Mouse (Mus musculus) forebrain, embryonic 15.5 days (tissue): ENCODE measurements around the gene Btnl2. TPM values are rescaled to one million over a fixed set of nuclear protein-coding genes. Genes with fewer than 3 reads are reported as not detected.

Source experiments
- ATAC-seq: fragments of 200-750 bp; cut with Nextera tagmentation; replicated peaks from 2 replicates; pipeline ENCODE4 v1.8.0; 2017; ENCODE audit warnings: mild to moderate bottlenecking, moderate TSS enrichment, moderate library complexity
- H3K27ac ChIP-seq: fragments of 300-500 bp; sonication (generic); replicated peaks from 2 replicates; pipeline ENCODE4 v1.5.1; 2015; ENCODE audit warnings: mild to moderate bottlenecking, inconsistent platforms
- H3K27me3 ChIP-seq: fragments of 300-500 bp; sonication (generic); 2 replicates; pipeline ENCODE4 v1.6.1; 2015; ENCODE audit warnings: inconsistent platforms
- H3K36me3 ChIP-seq: fragments of 300-500 bp; sonication (generic); 2 replicates; pipeline ENCODE4 v1.6.1; 2015; ENCODE audit warnings: mild to moderate bottlenecking, inconsistent platforms
- H3K4me1 ChIP-seq: fragments of 300-500 bp; sonication (generic); 2 replicates; pipeline ENCODE4 v1.6.1; 2015; ENCODE audit warnings: inconsistent platforms
- H3K4me2 ChIP-seq: fragments of 300-500 bp; sonication (generic); replicated peaks from 2 replicates; pipeline ENCODE4 v1.6.1; 2015; ENCODE audit warnings: mild to moderate bottlenecking, inconsistent platforms
- H3K4me3 ChIP-seq: fragments of 300-500 bp; sonication (generic); 2 replicates; pipeline ENCODE4 v1.5.1; 2015; ENCODE audit warnings: mild to moderate bottlenecking, inconsistent platforms
- H3K9ac ChIP-seq: fragments of 300-500 bp; sonication (generic); replicated peaks from 2 replicates; pipeline ENCODE4 v1.6.1; 2015; ENCODE audit warnings: mild to moderate bottlenecking, inconsistent platforms
- H3K9me3 ChIP-seq: fragments of 300-500 bp; sonication (generic); 2 replicates; pipeline ENCODE4 v1.6.1; 2016; ENCODE audit warnings: inconsistent platforms
- WGBS: fragments of 180-500 bp; shearing (Covaris S2); methylation state at CpG from one replicate; pipeline ENCODE4 v1.1.7; 2015; ENCODE audit warnings: mixed read lengths; 5-methylcytosine and 5-hydroxymethylcytosine counted together
- polyA plus RNA-seq: library from polyadenylated mRNA; unstranded; fragments of >200 nt; fragmentation: Nextera tagmentation; extraction: Ambion mirVana; gene quantifications from 2 replicates; pipeline ENCODE4 v1.2.1, GENCODE M21; 2015

Btnl2 gene
- polyA plus RNA-seq, 1 experiment from 2014 or later: 0.06 TPM

GRCm38 (mm10) chr17:34316697-34317096 lies 37.9 kb upstream of the Btnl2 start:
- no peaks in the 10 kb centered on the region for H3K4me1 ChIP-seq
- no peaks in the 10 kb centered on the region for H3K36me3 ChIP-seq
- ATAC-seq: no peak
- H3K9me3 ChIP-seq: no peaks in the 10 kb centered on the region
- H3K9ac ChIP-seq: no peak overlapping the region
- no peaks in the 10 kb centered on the region for H3K27me3 ChIP-seq
- H3K27ac ChIP-seq: no peak overlapping the region
- WGBS: 76% methylated on average over 2 of the region's 2 CpGs
- H3K4me3 ChIP-seq: no peak overlapping the region
- no peak overlapping the region for H3K4me2 ChIP-seq

GRCm38 (mm10) chr17:34317275-34317674 lies 37.3 kb upstream of the Btnl2 start:
- no peaks in the 10 kb centered on the region for H3K27me3 ChIP-seq
- no peak for ATAC-seq
- no peaks in the 10 kb centered on the region for H3K4me1 ChIP-seq
- WGBS: 56% methylated on average over 2 of the region's 2 CpGs
- H3K27ac ChIP-seq: no peak overlapping the region
- H3K4me2 ChIP-seq: no peak overlapping the region
- no peaks in the 10 kb centered on the region for H3K9me3 ChIP-seq
- H3K9ac ChIP-seq: no peak overlapping the region
- no peaks in the 10 kb centered on the region for H3K36me3 ChIP-seq
- no peak overlapping the region for H3K4me3 ChIP-seq

GRCm38 (mm10) chr17:34325436-34325835 lies 29.2 kb upstream of the Btnl2 start, which contains the start of gene H2-Eb2:
TSS of gene H2-Eb2 (plus strand) at chr17:34325665.
- Histone ChIP-seq H3K4me1 (no peaks in the 10 kb centered on the region), H3K27ac (no peak within 1 kb of the TSS), H3K4me3 (no peak within 1 kb of the TSS), H3K9me3 (no peaks in the 10 kb centered on the region), H3K4me2 (no peak within 1 kb of the TSS), H3K36me3 (no peaks in the 10 kb centered on the region), H3K27me3 (no peaks in the 10 kb centered on the region), H3K9ac (no peak within 1 kb of the TSS)
- no peak for ATAC-seq
- 47% methylated on average over 4 of the region's 4 CpGs for WGBS

- Histone ChIP-seq H3K27ac (no peak overlapping the region), H3K4me2 (no peak overlapping the region), H3K4me3 (no peak overlapping the region), H3K9me3 (no peaks in the 10 kb centered on the region), H3K9ac (no peak overlapping the region), H3K36me3 (no peaks in the 10 kb centered on the region), H3K27me3 (no peaks in the 10 kb centered on the region), H3K4me1 (no peaks in the 10 kb centered on the region)
- ATAC-seq: no peak
- 86% methylated on average over 3 of the region's 3 CpGs for WGBS
Observed at GRCm38 (mm10) chr17:34326373-34326772, 28.2 kb upstream of the Btnl2 start.

GRCm38 (mm10) chr17:34329807-34330206 lies 24.8 kb upstream of the Btnl2 start:
- Histone ChIP-seq H3K4me2 (no peak overlapping the region), H3K27ac (no peak overlapping the region), H3K27me3 (no peaks in the 10 kb centered on the region), H3K4me1 (no peaks in the 10 kb centered on the region), H3K36me3 (no peaks in the 10 kb centered on the region), H3K9ac (no peak overlapping the region), H3K4me3 (no peak overlapping the region), H3K9me3 (no peaks in the 10 kb centered on the region)
- WGBS: 77% methylated on average over 2 of the region's 2 CpGs
- ATAC-seq: no peak

- H3K9me3 ChIP-seq: no peaks in the 10 kb centered on the region
- no peak overlapping the region for H3K4me3 ChIP-seq
- no peaks in the 10 kb centered on the region for H3K36me3 ChIP-seq
- H3K27me3 ChIP-seq: no peaks in the 10 kb centered on the region
- H3K27ac ChIP-seq: no peak overlapping the region
- no peaks in the 10 kb centered on the region for H3K4me1 ChIP-seq
- no peak overlapping the region for H3K9ac ChIP-seq
- WGBS: 91% methylated on average over 1 of the region's 1 CpGs
- no peak overlapping the region for H3K4me2 ChIP-seq
- no peak for ATAC-seq
Observed at GRCm38 (mm10) chr17:34331200-34331599, 23.4 kb upstream of the Btnl2 start.

- Histone ChIP-seq H3K9ac (no peak overlapping the region), H3K4me1 (no peaks in the 10 kb centered on the region), H3K36me3 (no peaks in the 10 kb centered on the region), H3K4me3 (no peak overlapping the region), H3K27me3 (no peaks in the 10 kb centered on the region), H3K27ac (no peak overlapping the region), H3K9me3 (no peaks in the 10 kb centered on the region), H3K4me2 (no peak overlapping the region)
- WGBS: 54% methylated on average over 3 of the region's 3 CpGs
- ATAC-seq: no peak
Observed at GRCm38 (mm10) chr17:34340619-34341402, 13.8 kb upstream of the Btnl2 start.

GRCm38 (mm10) chr17:34344882-34345281 lies 9.7 kb upstream of the Btnl2 start:
- H3K4me1 ChIP-seq: no peaks in the 10 kb centered on the region
- no peak overlapping the region for H3K4me2 ChIP-seq
- no peaks in the 10 kb centered on the region for H3K9me3 ChIP-seq
- no peak overlapping the region for H3K4me3 ChIP-seq
- no peaks in the 10 kb centered on the region for H3K27me3 ChIP-seq
- no peak overlapping the region for H3K9ac ChIP-seq
- no peaks in the 10 kb centered on the region for H3K36me3 ChIP-seq
- ATAC-seq: no peak
- WGBS: 95% methylated on average over 4 of the region's 4 CpGs
- no peak overlapping the region for H3K27ac ChIP-seq

- H3K9ac ChIP-seq: no peak overlapping the region
- H3K36me3 ChIP-seq: no peaks in the 10 kb centered on the region
- WGBS: 85% methylated on average over 7 of the region's 7 CpGs
- no peaks in the 10 kb centered on the region for H3K4me1 ChIP-seq
- no peak for ATAC-seq
- no peaks in the 10 kb centered on the region for H3K9me3 ChIP-seq
- no peak overlapping the region for H3K27ac ChIP-seq
- no peak overlapping the region for H3K4me3 ChIP-seq
- H3K27me3 ChIP-seq: no peaks in the 10 kb centered on the region
- H3K4me2 ChIP-seq: no peak overlapping the region
Observed at GRCm38 (mm10) chr17:34345486-34345885, 9.1 kb upstream of the Btnl2 start.

- H3K27me3 ChIP-seq: no peaks in the 10 kb centered on the region
- WGBS: 81% methylated on average over 3 of the region's 3 CpGs
- no peak overlapping the region for H3K4me3 ChIP-seq
- ATAC-seq: no peak
- no peaks in the 10 kb centered on the region for H3K4me1 ChIP-seq
- H3K4me2 ChIP-seq: no peak overlapping the region
- no peaks in the 10 kb centered on the region for H3K36me3 ChIP-seq
- no peaks in the 10 kb centered on the region for H3K9me3 ChIP-seq
- H3K27ac ChIP-seq: no peak overlapping the region
- H3K9ac ChIP-seq: no peak overlapping the region
Observed at GRCm38 (mm10) chr17:34346041-34346440, 8.6 kb upstream of the Btnl2 start.

- 76% methylated on average over 6 of the region's 6 CpGs for WGBS
- no peak for ATAC-seq
- no peak overlapping the region for H3K4me2 ChIP-seq
- no peaks in the 10 kb centered on the region for H3K36me3 ChIP-seq
- no peaks in the 10 kb centered on the region for H3K27me3 ChIP-seq
- no peaks in the 10 kb centered on the region for H3K4me1 ChIP-seq
- H3K9me3 ChIP-seq: no peaks in the 10 kb centered on the region
- no peak overlapping the region for H3K27ac ChIP-seq
- H3K4me3 ChIP-seq: no peak overlapping the region
- H3K9ac ChIP-seq: no peak overlapping the region
Observed at GRCm38 (mm10) chr17:34347606-34348308, 6.9 kb upstream of the Btnl2 start.

- H3K4me3 ChIP-seq: no peak overlapping the region
- no peak overlapping the region for H3K4me2 ChIP-seq
- no peaks in the 10 kb centered on the region for H3K27me3 ChIP-seq
- no peaks in the 10 kb centered on the region for H3K9me3 ChIP-seq
- H3K36me3 ChIP-seq: no peaks in the 10 kb centered on the region
- WGBS: 5% methylated on average over 4 of the region's 4 CpGs
- H3K4me1 ChIP-seq: no peaks in the 10 kb centered on the region
- no peak overlapping the region for H3K9ac ChIP-seq
- no peak for ATAC-seq
- no peak overlapping the region for H3K27ac ChIP-seq
Observed at GRCm38 (mm10) chr17:34349429-34349828, 5.2 kb upstream of the Btnl2 start.
